Mouse (Mus musculus): ENCODE measurements at regions not wholly inside any gene's neighbourhood (a gene's known extent, or its start where the extent isn't known, plus 50 kb on each side); places are given as distances from the start of the nearest gene placed in this dataset.
A peak's percentile ranks its signal among the peaks of the same experiment; 100 is the strongest.

GRCm38 (mm10) chr12:51128274-51128673, 219.6 kb upstream of the G2e3 start:
- no peak for DNase-seq (ENCODE audit: low read depth, low spot score)

GRCm38 (mm10) chr12:51118781-51119180, 229.1 kb upstream of the G2e3 start:
- DNase-seq (ENCODE audit: low read depth, low spot score): no peak

GRCm38 (mm10) chr12:51118021-51118694, 229.7 kb upstream of the G2e3 start:
- peak; percentile 93 for DNase-seq (ENCODE audit: low read depth, low spot score)

GRCm38 (mm10) chr12:51117436-51118020, 230.3 kb upstream of the G2e3 start:
- no peak for DNase-seq (ENCODE audit: low read depth, low spot score)

GRCm38 (mm10) chr12:51111811-51112210, 236.1 kb upstream of the G2e3 start:
- DNase-seq (ENCODE audit: low read depth, low spot score): no peak

DNA sequence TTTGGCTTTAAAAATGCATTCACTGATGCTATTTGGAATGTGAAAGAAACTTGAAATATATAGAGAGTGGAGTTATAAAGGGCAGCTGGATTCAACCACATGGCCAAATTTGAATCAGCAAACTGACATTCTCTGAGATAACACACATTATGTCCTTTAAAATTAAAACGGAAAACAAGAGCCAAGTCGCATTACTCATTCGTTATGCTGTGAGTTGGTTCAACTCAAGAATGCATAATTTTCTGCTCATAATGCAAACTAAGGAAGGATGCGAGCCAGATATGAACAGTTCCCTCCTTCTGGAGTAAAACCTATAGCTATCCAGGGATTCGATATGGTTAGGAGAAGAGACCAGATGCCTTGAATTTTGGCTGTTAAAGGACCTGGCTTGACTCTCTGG, 239.8 kb upstream of the G2e3 start:
- DNase-seq (ENCODE audit: low read depth, low spot score): peak; percentile 80

DNA sequence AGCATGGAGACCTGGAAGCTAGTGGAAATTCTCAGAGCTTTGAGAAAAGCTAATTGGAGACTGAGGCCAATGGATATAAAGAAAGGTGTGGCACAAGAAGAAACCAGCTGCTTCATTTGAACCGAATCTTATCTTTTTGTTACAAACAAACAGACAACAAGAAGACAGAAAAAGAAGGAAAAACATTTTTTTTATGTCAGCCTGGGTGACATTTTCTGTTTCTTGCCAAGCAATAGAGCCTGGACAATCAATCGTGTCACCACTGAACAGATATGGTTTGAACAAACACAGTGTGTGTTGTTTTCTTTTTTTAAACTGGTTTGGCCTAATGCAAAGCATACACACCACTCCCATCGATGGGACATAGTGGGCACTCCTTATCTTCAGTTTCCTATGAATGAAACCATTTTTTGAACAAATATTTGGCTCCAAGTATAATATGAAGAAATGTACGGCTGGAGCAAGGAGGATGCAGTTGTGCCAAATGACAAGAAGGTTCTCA, 244.3 kb upstream of the G2e3 start:
- DNase-seq (ENCODE audit: low read depth, low spot score): no peak

- no peak for DNase-seq (ENCODE audit: low read depth, low spot score)
Observed at GRCm38 (mm10) chr12:51101636-51102035, 246.2 kb upstream of the G2e3 start.

DNA sequence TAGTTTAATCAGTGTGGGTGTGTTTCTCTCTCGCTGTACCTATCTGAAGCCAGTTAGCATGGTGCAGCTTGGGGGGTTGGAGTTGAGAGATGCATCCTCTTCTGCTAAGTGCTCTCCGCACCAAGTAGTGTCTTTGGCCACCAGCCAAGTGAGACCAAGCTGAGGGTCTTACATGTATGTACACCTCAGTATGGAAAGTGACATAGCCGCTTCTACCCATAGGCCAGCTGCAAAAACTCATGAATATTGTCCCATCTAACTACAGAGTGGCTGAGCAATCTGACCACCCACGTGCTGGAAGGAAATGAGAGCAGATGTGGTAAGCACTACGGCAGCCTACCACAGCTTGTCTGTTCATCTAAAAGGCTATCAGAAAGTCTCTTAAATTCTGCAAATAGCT, 247.0 kb upstream of the G2e3 start:
- peak; percentile 55 for DNase-seq (ENCODE audit: low read depth, low spot score)

DNA sequence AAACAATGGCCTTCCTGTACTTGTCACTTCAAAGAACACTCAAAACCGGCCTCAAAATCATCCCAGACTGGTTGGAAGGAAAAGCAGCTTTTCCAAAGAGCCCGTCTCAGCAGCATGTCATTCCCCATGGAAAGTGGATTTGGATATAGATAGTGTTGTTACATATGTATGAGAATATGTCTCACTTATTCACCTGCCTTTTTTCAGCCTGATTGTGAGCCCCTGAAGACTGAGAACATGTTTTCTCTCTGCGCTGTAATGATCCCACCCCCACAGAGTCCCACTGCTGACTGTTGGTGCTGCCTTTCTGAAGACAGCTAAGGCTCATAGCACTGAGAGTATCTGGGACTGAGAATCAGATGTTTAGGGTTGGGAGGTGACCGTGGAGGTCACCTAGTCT, 251.9 kb upstream of the G2e3 start:
- no peak for DNase-seq (ENCODE audit: low read depth, low spot score)

- DNase-seq (ENCODE audit: low read depth, low spot score): no peak
Observed at GRCm38 (mm10) chr12:51089324-51089723, 258.5 kb upstream of the G2e3 start.

GRCm38 (mm10) chr12:51081809-51082208, 266.1 kb upstream of the G2e3 start:
- no peak for DNase-seq (ENCODE audit: low read depth, low spot score)

DNA sequence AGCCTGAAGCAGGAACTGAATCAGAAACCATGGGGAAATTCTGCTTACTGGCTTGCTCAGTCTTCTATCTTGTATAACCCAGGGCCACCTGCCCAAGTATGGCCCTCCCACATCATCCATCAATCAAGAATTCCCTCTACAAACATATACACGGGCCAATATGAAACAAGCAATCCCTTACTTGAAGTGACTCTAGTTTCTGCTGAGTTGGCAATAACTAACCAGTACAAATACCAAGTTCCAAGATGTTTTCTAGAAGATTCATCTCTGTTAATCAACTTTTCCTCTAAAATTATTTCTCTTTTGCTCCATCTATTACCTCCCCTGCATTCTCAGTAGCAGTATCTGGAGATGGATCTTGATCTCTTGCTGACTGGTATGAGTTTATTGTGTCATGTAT, 274.4 kb upstream of the G2e3 start:
- no peak for DNase-seq (ENCODE audit: low read depth, low spot score)

DNA sequence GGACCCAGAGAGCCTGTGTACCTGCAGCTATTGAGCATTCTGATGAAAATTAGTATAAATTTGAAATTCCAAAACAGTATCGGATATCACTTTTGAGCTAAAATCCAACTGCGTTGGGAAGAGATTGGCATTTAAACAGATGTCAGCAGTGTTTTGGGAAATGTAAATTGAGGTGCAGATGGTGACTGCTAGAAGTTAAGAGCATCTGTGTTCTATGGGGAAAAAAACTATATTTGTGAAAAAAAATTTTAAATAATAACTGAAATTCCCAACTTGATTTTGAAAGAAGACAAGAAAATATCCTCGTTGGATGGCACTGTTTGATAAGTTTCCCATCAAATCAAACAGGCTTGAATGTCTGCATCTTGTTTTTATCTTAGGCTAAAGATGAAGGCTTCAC, 286.9 kb upstream of the G2e3 start:
- DNase-seq (ENCODE audit: low read depth, low spot score): peak; percentile 24

DNA sequence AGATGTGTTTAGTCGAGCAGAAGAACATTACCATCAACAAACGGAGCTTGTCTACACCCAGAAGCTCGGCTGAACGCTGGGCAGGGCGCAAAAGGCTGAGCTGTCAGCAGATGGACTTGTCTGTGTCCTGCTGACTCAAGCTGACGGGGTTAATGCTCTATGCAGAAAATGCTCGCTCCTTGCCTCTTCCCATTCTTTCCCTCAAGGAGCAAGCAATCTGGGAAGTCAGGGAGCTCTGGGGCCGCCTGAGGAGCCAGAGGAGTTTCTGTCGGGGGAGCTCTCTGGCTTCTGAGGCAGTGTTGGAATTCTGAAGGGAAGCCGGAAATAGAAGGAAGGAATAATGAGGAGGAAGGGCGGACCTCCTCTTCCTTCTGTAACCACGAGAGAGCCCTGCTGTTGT, 289.3 kb upstream of the G2e3 start:
- peak; percentile 47 for DNase-seq (ENCODE audit: low read depth, low spot score)

DNA sequence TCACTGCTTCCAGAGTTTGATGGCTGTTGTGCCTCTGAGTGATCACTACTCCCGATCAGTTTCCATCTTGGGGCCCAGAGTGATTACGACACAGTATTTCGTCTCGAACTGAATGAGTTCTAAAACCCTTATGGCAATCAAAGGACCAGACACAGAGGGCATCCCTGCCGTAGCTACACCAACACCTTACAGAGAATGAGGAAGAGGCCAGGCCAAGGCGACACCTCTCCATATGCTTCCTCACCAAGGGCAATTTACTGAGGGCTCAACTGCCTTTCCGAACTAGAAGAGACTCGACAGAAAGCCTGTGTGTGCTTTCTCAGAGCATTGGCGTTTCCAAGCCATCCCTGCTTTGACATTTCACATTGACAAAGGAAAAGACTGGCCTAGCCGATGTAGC, 289.8 kb upstream of the G2e3 start:
- no peak for DNase-seq (ENCODE audit: low read depth, low spot score)

DNA sequence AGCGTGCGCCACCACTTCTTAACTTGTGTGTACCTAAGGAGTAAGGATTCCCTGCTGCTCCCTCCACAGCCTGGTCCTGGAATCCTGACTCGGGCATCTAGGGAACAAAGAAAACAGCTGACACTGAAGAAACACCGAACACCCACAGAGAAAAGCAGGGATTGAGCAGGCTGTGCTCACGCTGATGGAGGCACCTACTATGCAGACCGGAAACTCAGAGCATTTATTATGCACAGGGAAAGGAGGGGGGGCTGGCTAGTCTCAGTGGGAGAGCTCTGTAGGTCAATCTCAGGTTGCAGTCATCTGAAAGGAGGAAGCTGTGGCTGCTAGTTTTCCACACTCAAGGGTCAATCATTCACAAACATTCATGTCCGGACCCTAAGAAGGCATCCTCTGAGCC, 300.7 kb upstream of the G2e3 start:
- no peak for DNase-seq (ENCODE audit: low read depth, low spot score)

DNA sequence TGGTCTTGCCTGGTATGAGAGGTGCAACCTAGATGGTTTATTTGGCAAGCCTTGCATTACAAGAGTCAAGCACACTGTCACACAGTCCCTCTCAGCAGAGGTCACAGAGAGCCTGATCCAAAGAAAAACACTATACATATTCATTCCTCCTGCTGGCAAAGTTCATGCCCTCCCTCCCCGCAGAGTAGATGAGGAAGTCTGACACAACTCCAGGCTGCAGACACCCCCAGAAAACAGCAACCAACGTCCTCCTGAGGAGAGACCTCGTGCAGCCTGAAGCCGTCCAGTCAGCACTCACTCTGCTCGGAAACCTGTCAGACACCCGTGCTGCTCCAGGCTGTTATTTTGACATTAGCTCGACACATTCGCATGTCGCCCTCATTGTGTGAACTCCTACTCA, 302.4 kb upstream of the G2e3 start:
- no peak for DNase-seq (ENCODE audit: low read depth, low spot score)

DNA sequence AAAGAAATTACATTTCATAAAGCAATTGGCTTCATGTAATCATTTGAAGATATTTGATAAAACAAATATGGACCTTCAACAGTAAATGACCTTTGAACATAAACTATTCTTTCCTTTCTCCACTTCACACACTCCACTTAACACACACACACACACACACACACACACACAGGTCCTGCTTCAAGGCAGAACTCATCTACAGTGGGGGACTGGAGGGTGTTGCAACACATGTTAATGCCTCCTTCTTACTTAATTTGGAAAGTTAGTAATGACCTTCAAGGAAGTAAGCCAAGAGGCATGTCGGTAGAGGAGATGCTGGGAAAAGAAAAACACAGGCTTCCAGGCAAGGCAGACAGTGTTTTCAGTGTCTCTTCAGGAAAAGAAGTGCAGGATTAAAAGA, 302.8 kb upstream of the G2e3 start:
- DNase-seq (ENCODE audit: low read depth, low spot score): no peak

DNA sequence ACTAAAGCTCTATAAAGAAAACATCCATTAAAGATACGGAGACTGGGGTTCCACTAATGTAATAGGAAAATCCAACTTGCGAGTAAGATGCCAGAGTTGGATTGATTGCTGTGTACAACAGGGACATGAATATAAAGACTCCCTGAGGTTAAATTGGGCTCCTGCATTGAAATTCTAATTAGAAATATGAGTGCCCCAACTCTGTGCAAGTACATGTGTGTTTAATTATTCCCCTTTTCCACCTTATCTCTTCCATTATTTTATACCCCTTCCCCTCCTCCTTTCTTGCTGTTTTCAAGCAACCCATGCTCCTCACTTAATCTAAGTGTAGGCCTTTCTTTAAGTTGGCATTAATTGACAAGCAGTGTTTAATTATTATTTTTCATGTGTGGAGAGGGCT, 315.7 kb upstream of the G2e3 start:
- DNase-seq (ENCODE audit: low read depth, low spot score): no peak

DNA sequence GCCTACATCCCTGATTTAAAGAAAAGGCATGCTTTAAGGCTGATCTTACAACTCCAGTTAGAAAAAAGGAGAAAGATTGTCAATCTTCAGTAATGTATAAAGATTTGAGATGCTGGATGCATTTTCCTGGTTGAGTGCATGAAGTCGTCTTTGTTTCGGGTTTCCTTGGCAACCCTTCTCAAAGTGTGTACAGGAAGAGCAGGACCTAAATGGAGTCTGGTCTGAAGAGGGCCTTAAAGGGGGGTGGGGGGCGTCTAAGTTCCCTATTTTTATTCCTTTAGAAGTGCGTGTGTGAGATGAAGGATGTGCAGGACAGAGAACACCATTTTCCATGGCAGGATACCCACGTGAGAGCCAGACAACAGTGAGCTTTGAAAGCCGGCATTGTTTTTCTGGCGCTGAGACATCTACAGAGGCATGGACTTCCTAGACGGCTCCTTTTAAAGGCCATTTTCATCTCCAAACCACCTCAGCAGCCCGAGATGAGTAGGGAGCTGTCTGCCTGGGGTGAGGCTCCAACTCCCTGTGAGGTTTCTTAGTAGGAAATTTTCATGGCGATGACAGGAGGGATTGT, 319.2 kb upstream of the G2e3 start:
- DNase-seq (ENCODE audit: low read depth, low spot score): peak; percentile 16

GRCm38 (mm10) chr12:51026046-51026445, 321.8 kb upstream of the G2e3 start:
- no peak for DNase-seq (ENCODE audit: low read depth, low spot score)

- DNase-seq (ENCODE audit: low read depth, low spot score): no peak
Observed at GRCm38 (mm10) chr12:51025531-51025930, 322.3 kb upstream of the G2e3 start.

All from telencephalon, adult 2 months (tissue).